Mouse (Mus musculus) lung, adult 2 months (tissue): ENCODE data around the gene Spg21.
A peak's percentile ranks its signal among the peaks of the same experiment; 100 is the strongest.

ENCODE experiments used
- CTCF ChIP-seq: fragments of 200-500 bp; IDR thresholded peaks from 2 replicates; pipeline ENCODE4 v1.5.1; 2011; ENCODE audit warnings: mild to moderate bottlenecking, low read length, control low read depth; ENCODE audit not compliant: insufficient read depth
- POLR2A ChIP-seq: fragments of 200-500 bp; IDR thresholded peaks from 2 replicates; pipeline ENCODE4 v1.6.1; 2011; ENCODE audit warnings: low read depth, mild to moderate bottlenecking, control low read depth, low read length, borderline replicate concordance; ENCODE audit errors: extremely low read depth

- TF ChIP-seq POLR2A (no peak), CTCF (peak; percentile 73)
Measured at GRCm38 (mm10) chr9:65432236-65432635, 28.5 kb upstream of the Spg21 start.
